Mouse (Mus musculus) intestine, embryonic 14.5 days (tissue): ENCODE measurements around the gene Zfp810. TPM values are rescaled to one million over a fixed set of nuclear protein-coding genes. Genes with fewer than 3 reads are reported as not detected.

Source experiments
- ATAC-seq: fragments of 200-750 bp; cut with Nextera tagmentation; replicated peaks from 2 replicates; pipeline ENCODE4 v1.8.0; 2017; ENCODE audit warnings: low read depth, moderate number of reproducible peaks, moderate TSS enrichment, moderate library complexity; ENCODE audit not compliant: low FRiP score, low TSS enrichment
- DNase-seq: peaks from one replicate; pipeline ENCODE4 v3.0.0-alpha.2; 2018; ENCODE audit warnings: low spot score
- H3K27ac ChIP-seq: fragments of 300-500 bp; sonication (generic); 2 replicates; pipeline ENCODE4 v1.5.1; 2014; ENCODE audit warnings: low read depth, mild to moderate bottlenecking, control low read depth
- H3K27me3 ChIP-seq: fragments of 300-500 bp; sonication (generic); replicated peaks from 2 replicates; pipeline ENCODE4 v1.6.1; 2014; ENCODE audit warnings: low read length, control low read depth; ENCODE audit not compliant: control insufficient read depth, insufficient read depth
- H3K36me3 ChIP-seq: fragments of 300-500 bp; sonication (generic); 2 replicates; pipeline ENCODE4 v1.6.1; 2014; ENCODE audit warnings: low read length, control low read depth; ENCODE audit not compliant: control insufficient read depth, insufficient read depth
- H3K4me1 ChIP-seq: fragments of 300-500 bp; sonication (generic); replicated peaks from 2 replicates; pipeline ENCODE4 v1.6.1; 2014; ENCODE audit warnings: low read length, control low read depth, mixed read lengths; ENCODE audit not compliant: control insufficient read depth, insufficient read depth
- H3K4me2 ChIP-seq: fragments of 300-500 bp; sonication (generic); 2 replicates; pipeline ENCODE4 v1.6.1; 2014; ENCODE audit warnings: low read length
- H3K4me3 ChIP-seq: fragments of 300-500 bp; sonication (generic); 2 replicates; pipeline ENCODE4 v1.5.1; 2014; ENCODE audit warnings: low read depth, low read length, control low read depth, mixed read lengths
- H3K9ac ChIP-seq: fragments of 300-500 bp; sonication (generic); 2 replicates; pipeline ENCODE4 v1.6.1; 2014; ENCODE audit warnings: mild to moderate bottlenecking, low read length
- H3K9me3 ChIP-seq: fragments of 300-500 bp; sonication (generic); 2 replicates; pipeline ENCODE4 v1.6.1; 2016; ENCODE audit warnings: low read length, control low read depth; ENCODE audit not compliant: control insufficient read depth
- WGBS: fragments of 180-500 bp; shearing (Covaris S2); extraction: QIAGEN DNeasy Blood & Tissue Kit; methylation state at CpG from one replicate; pipeline ENCODE4 v1.1.7; 2014; 5-methylcytosine and 5-hydroxymethylcytosine counted together
- polyA plus RNA-seq: library from polyadenylated mRNA; unstranded; fragments of >200 nt; fragmentation: Nextera tagmentation; extraction: Ambion mirVana; gene quantifications from 2 replicates; pipeline ENCODE4 v1.2.1, GENCODE M21; 2014

The Zfp810 gene
- polyA plus RNA-seq: 19.0 and 19.4 TPM in 2 replicates

DNA sequence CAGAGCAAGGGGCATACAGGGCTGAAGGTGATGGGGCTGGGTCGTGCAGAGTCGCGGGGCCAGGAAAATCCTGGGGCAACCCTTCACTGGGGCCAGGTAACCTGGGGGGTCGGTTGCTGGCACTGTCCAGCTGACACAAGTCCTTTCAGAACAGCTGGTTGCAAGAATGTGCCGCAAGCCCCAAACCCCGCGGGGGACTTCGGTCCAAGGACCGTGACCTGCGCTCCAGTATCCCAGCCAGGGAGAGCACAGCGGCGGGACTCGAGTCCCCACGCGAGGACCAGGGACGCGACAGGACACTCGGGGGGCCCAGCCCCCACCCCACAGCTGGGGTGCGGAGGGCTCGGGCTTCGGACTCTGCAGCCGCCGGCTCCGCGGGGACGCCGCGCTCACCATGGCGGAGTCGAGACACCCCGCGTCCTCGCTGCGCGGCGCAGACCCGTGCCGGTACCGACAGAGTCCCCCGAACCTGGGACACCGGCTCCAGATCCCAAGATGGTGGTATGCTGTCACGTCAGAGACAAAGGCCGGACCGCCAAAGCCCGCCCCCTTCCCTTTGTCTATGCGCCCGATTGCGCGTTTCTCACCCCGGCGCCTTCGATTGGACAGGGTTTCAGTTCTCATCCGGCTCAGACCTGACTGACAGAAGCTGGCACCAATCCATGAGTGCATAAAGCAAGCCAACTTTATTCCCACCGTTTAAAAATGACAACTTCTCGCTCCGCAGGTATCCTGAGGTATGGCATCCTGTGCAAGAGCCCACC lies at the start of gene Zfp810:
Gene Zfp810 (minus strand): TSS at position 493 of the 764 bp plus-strand sequence.
- ATAC-seq: peak; percentile 99
- peaks cover 30% of the 10 kb centered on the region for H3K36me3 ChIP-seq
- no peaks in the 10 kb centered on the region for H3K27me3 ChIP-seq
- H3K4me1 ChIP-seq: peaks cover 7% of the 10 kb centered on the region
- no peaks in the 10 kb centered on the region for H3K9me3 ChIP-seq
- peak within 1 kb of the TSS; percentile 78 for H3K4me2 ChIP-seq
- peak; percentile 95 for DNase-seq
- WGBS: under 1% methylated on average over 56 of the region's 56 CpGs
- peak within 1 kb of the TSS; percentile 87 for H3K9ac ChIP-seq
- H3K4me3 ChIP-seq: peak within 1 kb of the TSS; percentile 60
- peak within 1 kb of the TSS; percentile 66 for H3K27ac ChIP-seq

GRCm38 (mm10) chr9:22355919-22356318 lies 48.5 kb upstream of the Zfp810 start:
- Histone ChIP-seq H3K36me3 (peaks cover 91% of the 10 kb centered on the region), H3K27ac (no peak overlapping the region), H3K9ac (no peak overlapping the region), H3K4me3 (no peak overlapping the region), H3K4me2 (no peak overlapping the region), H3K27me3 (no peaks in the 10 kb centered on the region), H3K4me1 (no peaks in the 10 kb centered on the region), H3K9me3 (no peaks in the 10 kb centered on the region)
- ATAC-seq (no peak), DNase-seq (no peak)
- WGBS: 91% methylated on average over 3 of the region's 3 CpGs

DNA sequence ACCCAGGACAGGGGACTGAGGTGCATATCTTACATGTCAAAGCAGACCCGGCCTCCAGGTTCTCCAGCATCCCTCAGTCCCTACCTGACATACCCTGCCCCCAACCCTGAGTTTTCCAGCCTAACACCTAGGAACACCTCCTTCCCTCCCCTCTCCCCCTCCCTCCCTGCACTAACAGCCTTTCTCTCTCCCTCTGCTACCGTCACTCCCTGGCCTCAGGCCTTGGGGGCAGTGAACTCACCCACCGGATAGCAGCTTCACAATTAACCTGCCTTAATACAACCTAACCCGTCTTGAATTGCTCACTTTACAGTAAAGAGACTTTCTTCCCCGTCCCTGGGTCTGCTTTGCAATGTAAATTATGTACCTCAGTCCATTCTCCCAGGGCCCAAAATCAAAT lies 46.5 kb upstream of the Zfp810 start:
- Histone ChIP-seq H3K4me1 (no peaks in the 10 kb centered on the region), H3K36me3 (peaks cover 86% of the 10 kb centered on the region), H3K9ac (no peak overlapping the region), H3K27me3 (no peaks in the 10 kb centered on the region), H3K4me2 (no peak overlapping the region), H3K9me3 (no peaks in the 10 kb centered on the region), H3K4me3 (no peak overlapping the region), H3K27ac (no peak overlapping the region)
- ATAC-seq (no peak), DNase-seq (no peak)
- WGBS: 86% methylated on average over 5 of the region's 5 CpGs

GRCm38 (mm10) chr9:22353465-22353864 lies 46.0 kb upstream of the Zfp810 start:
- Histone ChIP-seq H3K36me3 (peaks cover 83% of the 10 kb centered on the region), H3K27ac (no peak overlapping the region), H3K9me3 (no peaks in the 10 kb centered on the region), H3K4me1 (no peaks in the 10 kb centered on the region), H3K4me3 (no peak overlapping the region), H3K27me3 (no peaks in the 10 kb centered on the region), H3K4me2 (no peak overlapping the region), H3K9ac (no peak overlapping the region)
- WGBS: 92% methylated on average over 5 of the region's 5 CpGs
- ATAC-seq: no peak
- no peak for DNase-seq

- H3K9ac ChIP-seq: no peak overlapping the region
- 74% methylated on average over 1 of the region's 1 CpGs for WGBS
- no peak overlapping the region for H3K27ac ChIP-seq
- no peak overlapping the region for H3K4me2 ChIP-seq
- no peaks in the 10 kb centered on the region for H3K4me1 ChIP-seq
- DNase-seq (no peak), ATAC-seq (no peak)
- no peaks in the 10 kb centered on the region for H3K9me3 ChIP-seq
- no peaks in the 10 kb centered on the region for H3K27me3 ChIP-seq
- H3K4me3 ChIP-seq: no peak overlapping the region
- peaks cover 63% of the 10 kb centered on the region for H3K36me3 ChIP-seq
Observed at GRCm38 (mm10) chr9:22340331-22340730, 32.9 kb upstream of the Zfp810 start.

DNA sequence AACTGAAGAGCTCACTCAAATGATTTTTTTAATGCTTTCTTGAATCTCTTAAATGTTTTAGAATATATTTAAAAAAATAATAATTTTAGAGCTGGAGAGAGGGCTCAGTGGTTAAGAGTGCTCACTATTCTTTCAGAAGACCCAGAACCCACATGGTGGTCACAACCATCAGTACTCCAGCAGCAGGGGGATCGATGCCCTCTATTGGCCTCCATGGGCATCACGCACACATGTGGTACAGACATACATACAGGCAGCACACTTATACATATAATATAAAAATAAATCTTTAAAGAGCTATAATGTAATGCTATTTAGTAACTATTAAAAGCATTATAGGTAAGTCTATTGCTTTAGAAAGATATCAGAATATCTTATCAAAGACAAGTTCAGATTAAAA lies 29.8 kb upstream of the Zfp810 start:
- no peak overlapping the region for H3K9ac ChIP-seq
- H3K4me1 ChIP-seq: no peaks in the 10 kb centered on the region
- no peaks in the 10 kb centered on the region for H3K27me3 ChIP-seq
- no peak overlapping the region for H3K4me3 ChIP-seq
- H3K27ac ChIP-seq: no peak overlapping the region
- no peaks in the 10 kb centered on the region for H3K9me3 ChIP-seq
- peaks cover 77% of the 10 kb centered on the region for H3K36me3 ChIP-seq
- DNase-seq (no peak), ATAC-seq (no peak)
- no peak overlapping the region for H3K4me2 ChIP-seq
- WGBS: 100% methylated on average over 2 of the region's 2 CpGs

- no peaks in the 10 kb centered on the region for H3K9me3 ChIP-seq
- H3K27me3 ChIP-seq: no peaks in the 10 kb centered on the region
- peak overlapping the region; percentile 44 for H3K9ac ChIP-seq
- H3K36me3 ChIP-seq: peaks cover 15% of the 10 kb centered on the region
- H3K4me3 ChIP-seq: peak overlapping the region; percentile 45
- WGBS: 1% methylated on average over 32 of the region's 32 CpGs
- ATAC-seq (peak; percentile 93), DNase-seq (peak; percentile 91)
- peak overlapping the region; percentile 81 for H3K4me2 ChIP-seq
- peak overlapping the region; percentile 39; the same call in 1 of the 2 replicates for H3K27ac ChIP-seq
- peaks cover 4% of the 10 kb centered on the region; the same call in 1 of the 2 replicates for H3K4me1 ChIP-seq
Observed at GRCm38 (mm10) chr9:22327475-22328387, 20.3 kb upstream of the Zfp810 start.

DNA sequence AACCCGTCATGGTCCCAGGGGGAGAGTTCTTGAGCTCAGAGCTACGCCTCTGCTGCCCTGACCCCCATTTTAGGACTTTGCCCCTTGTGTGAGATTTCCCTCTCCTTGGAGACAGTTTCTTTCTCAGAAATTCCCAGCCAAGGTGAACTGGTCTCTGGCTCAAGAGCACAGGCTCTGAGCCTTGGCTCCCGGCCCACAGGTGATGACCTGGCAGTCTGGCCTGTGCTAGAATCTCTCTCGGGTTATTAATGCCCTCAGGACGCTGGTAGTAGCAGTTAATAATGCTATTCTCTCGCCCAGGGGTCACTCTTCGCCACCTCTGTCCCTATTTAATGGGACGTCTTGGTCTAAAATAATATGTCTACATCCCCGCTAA lies 19.6 kb upstream of the Zfp810 start:
- peak overlapping the region; percentile 81 for H3K4me2 ChIP-seq
- WGBS: 21% methylated on average over 9 of the region's 9 CpGs
- no peak overlapping the region for H3K27ac ChIP-seq
- H3K9ac ChIP-seq: peak overlapping the region; percentile 10; the same call in 1 of the 2 replicates
- ATAC-seq: no peak
- H3K36me3 ChIP-seq: peaks cover 9% of the 10 kb centered on the region
- no peak for DNase-seq
- H3K9me3 ChIP-seq: no peaks in the 10 kb centered on the region
- H3K27me3 ChIP-seq: no peaks in the 10 kb centered on the region
- H3K4me3 ChIP-seq: peak overlapping the region; percentile 45
- peaks cover 4% of the 10 kb centered on the region; the same call in 1 of the 2 replicates for H3K4me1 ChIP-seq
